Mouse (Mus musculus): ENCODE results near the gene Exosc1. TPM values are rescaled to one million over a fixed set of nuclear protein-coding genes. Genes with fewer than 3 reads are reported as not detected.

The Exosc1 gene
- total RNA-seq, 2 experiments from 2014 or later: 28.3 to 32.4 TPM

- no peak for DNase-seq (ENCODE audit: extremely low spot score in 1 of 2, low spot score in 1 of 2)
Observed at GRCm38 (mm10) chr19:41883882-41884281, 49.3 kb downstream of the Exosc1 start.

DNA sequence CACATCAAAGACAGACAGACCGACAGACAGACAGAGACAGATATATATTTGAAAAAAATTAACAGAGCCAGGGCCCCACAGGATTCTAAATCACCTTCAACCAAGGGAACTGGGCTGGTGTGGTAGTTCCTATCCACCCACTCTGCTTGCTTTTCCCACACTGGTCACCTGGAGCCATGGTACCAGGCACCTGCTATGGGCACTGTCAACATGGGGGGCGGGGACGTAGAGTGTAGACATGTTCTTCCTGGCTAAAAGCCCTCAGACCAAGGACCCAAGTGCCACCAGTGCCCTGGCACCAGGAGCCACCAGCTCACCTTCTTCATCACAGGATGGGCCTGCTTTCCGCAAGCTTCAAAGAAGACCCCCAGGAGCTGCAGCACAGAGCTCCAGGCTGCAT is 51.4 kb downstream of the Exosc1 start:
- DNase-seq (ENCODE audit: extremely low spot score in 1 of 2, low spot score in 1 of 2): no peak

GRCm38 (mm10) chr19:41874356-41874755 is 58.9 kb downstream of the Exosc1 start:
- no peak for DNase-seq (ENCODE audit: extremely low spot score in 1 of 2, low spot score in 1 of 2)

Other genes with a start within 250 kb of the Exosc1 start
- 100 to 1,000 TPM; 180 to 224 TPM for gene Slit1, start 189.8 kb downstream of the Exosc1 start, total RNA-seq (2021)
- 1 to 10 TPM; 2.4 to 2.5 TPM for gene Arhgap19, start 131.4 kb downstream of the Exosc1 start, total RNA-seq (2021)
- gene Frat1, start 103.5 kb downstream of the Exosc1 start, total RNA-seq (2021): 10 to 100 TPM; 22.4 to 24.8 TPM
- gene Frat2, start 85.3 kb downstream of the Exosc1 start, total RNA-seq (2021): 10 to 100 TPM; 13.9 to 14.9 TPM
- gene Rrp12, start 37.2 kb downstream of the Exosc1 start, total RNA-seq (2021): 10 to 100 TPM; 32.9 to 33.5 TPM
- 100 to 1,000 TPM; 510 to 584 TPM for gene Pgam1, start 21.5 kb downstream of the Exosc1 start, total RNA-seq (2021)
- gene Zdhhc16, start 57 bp upstream of the Exosc1 start, total RNA-seq (2021): 10 to 100 TPM; 46.4 to 50.9 TPM
- 10 to 100 TPM; 28.6 to 42.0 TPM for gene Mms19, start 47.7 kb upstream of the Exosc1 start, total RNA-seq (2021)
- gene Ubtd1, start 48.3 kb upstream of the Exosc1 start, total RNA-seq (2021): 10 to 100 TPM; 13.7 to 14.0 TPM
- not detected for gene Ankrd2, start 102.6 kb upstream of the Exosc1 start, total RNA-seq (2021)
- gene Hoga1, start 112.2 kb upstream of the Exosc1 start, total RNA-seq (2021): 1 to 10 TPM; 5.2 to 8.2 TPM
- gene 4933411K16Rik, start 118.8 kb upstream of the Exosc1 start, total RNA-seq (2021): 1 to 10 TPM in 1 of 2 experiments, under 1 TPM in 1; 0.76 to 1.6 TPM
- gene Morn4, start 152.9 kb upstream of the Exosc1 start, total RNA-seq (2021): 10 to 100 TPM; 71.1 to 72.9 TPM
- 10 to 100 TPM; 62.8 to 67.1 TPM for gene Pi4k2a, start 157.0 kb upstream of the Exosc1 start, total RNA-seq (2021)
- gene Avpi1, start 195.6 kb upstream of the Exosc1 start, total RNA-seq (2021): 10 to 100 TPM; 19.7 to 21.7 TPM
- gene Marveld1, start 214.0 kb upstream of the Exosc1 start, total RNA-seq (2021): 1 to 10 TPM; 6.3 to 7.6 TPM
- 10 to 100 TPM; 82.6 to 99.8 TPM for gene Zfyve27, start 230.5 kb upstream of the Exosc1 start, total RNA-seq (2021)

Measured in layer of hippocampus, postnatal 25 days (tissue).